8 mouse cellular contexts compared by ENCODE assay signal in the genomic region with DNA sequence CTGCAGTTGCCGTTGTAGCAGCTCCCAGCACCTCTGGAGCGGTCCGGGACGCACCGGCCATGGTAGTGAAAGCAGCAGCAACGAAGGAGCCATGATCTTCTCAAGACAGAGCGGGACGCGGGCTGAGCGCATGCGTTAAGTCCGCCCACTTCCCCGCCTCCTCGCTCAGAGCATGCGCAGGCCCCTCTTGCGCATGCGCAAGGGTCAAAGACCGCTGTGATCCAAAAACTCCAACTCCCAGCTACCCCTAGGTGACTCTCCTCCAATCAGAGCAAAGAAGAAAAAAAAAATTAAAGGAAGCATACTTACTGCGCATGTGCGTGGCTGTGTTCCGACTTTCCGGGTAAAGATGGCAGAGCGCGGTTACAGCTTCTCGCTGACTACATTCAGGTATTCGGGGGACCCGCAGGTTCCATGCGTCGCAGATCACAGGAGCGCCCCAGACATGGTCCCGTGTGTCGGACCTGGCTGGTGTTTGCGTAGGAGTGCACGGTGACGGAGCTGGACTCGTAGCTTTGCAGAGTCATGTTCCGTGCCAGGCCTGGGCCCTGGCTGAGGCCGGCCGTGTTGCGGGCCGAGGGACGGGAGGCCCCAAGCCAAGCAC. TPM values are rescaled to one million over a fixed set of nuclear protein-coding genes. Genes with fewer than 3 reads are reported as not detected.
DNase-seq lines count a peak whose midpoint lies in the region; ATAC-seq and TF ChIP-seq lines count a peak whose summit lies in the region.

A gene (minus strand): TSS at position 240 of the 604 bp plus-strand sequence.
A gene (plus strand): TSS at position 315 of the 604 bp plus-strand sequence.

- no peaks in the 10 kb centered on the region for H3K9me3 ChIP-seq in erythroblast, embryonic 14.5 days (ENCODE audit: control insufficient read depth, low read length)
- H3K9me3 ChIP-seq in heart, embryonic 11.5 days (replicated peaks; ENCODE audit: control insufficient read depth, low read length), result no peaks in the 10 kb centered on the region
- H3K9me3 ChIP-seq in kidney, embryonic 16.5 days (ENCODE audit: low read length), result no peaks in the 10 kb centered on the region

- peak within 1 kb of the TSS; percentile 88 for H3K4me3 ChIP-seq in C2C12 (ENCODE audit: insufficient read depth, poor library complexity, severe bottlenecking)
- H3K4me3 ChIP-seq in erythroblast, embryonic 14.5 days (replicated peaks), result peak within 1 kb of the TSS; percentile 99
- peak within 1 kb of the TSS; percentile 95 for H3K4me3 ChIP-seq in heart, embryonic 11.5 days (ENCODE audit: low read depth, low read length)
- peak within 1 kb of the TSS; percentile 96 for H3K4me3 ChIP-seq in kidney, embryonic 16.5 days (ENCODE audit: low read length)
- H3K4me3 ChIP-seq in liver, adult 2 months (ENCODE audit: insufficient read depth, low read depth, low read length), result peak within 1 kb of the TSS; percentile 99
- H3K4me3 ChIP-seq in myocyte, result peak within 1 kb of the TSS; percentile 80

- peaks cover 53% of the 10 kb centered on the region for H3K79me3 ChIP-seq in C2C12 (ENCODE audit: low read depth)

- H3K9ac ChIP-seq in heart, embryonic 11.5 days (ENCODE audit: low read depth, low read length), result peak within 1 kb of the TSS; percentile 86
- H3K9ac ChIP-seq in kidney, embryonic 16.5 days (replicated peaks; ENCODE audit: low read length), result peak within 1 kb of the TSS; percentile 96
- H3K9ac ChIP-seq in liver, adult 2 months (ENCODE audit: low read depth, low read length), result peak within 1 kb of the TSS; percentile 98

- peak within 1 kb of the TSS; percentile 75 for H3K4me2 ChIP-seq in heart, embryonic 11.5 days
- H3K4me2 ChIP-seq in kidney, embryonic 16.5 days (replicated peaks; ENCODE audit: low read depth, low read length), result peak within 1 kb of the TSS; percentile 68
- peak within 1 kb of the TSS; percentile 65 for H3K4me2 ChIP-seq in myocyte (ENCODE audit: low read depth)

- peak within 1 kb of the TSS; percentile 64; the same call in 1 of the 2 replicates for H3K27ac ChIP-seq in heart, embryonic 11.5 days (ENCODE audit: low read depth, low read length)
- peak within 1 kb of the TSS; percentile 71 for H3K27ac ChIP-seq in kidney, embryonic 16.5 days (ENCODE audit: low read length)
- peak within 1 kb of the TSS; percentile 74 for H3K27ac ChIP-seq in liver, adult 2 months (replicated peaks; ENCODE audit: insufficient read depth, low read depth, low read length)

- peaks cover 22% of the 10 kb centered on the region for H3K4me1 ChIP-seq in erythroblast, embryonic 14.5 days (ENCODE audit: control insufficient read depth)
- H3K4me1 ChIP-seq in heart, embryonic 11.5 days (ENCODE audit: control insufficient read depth, insufficient read depth, low read length), result no peaks in the 10 kb centered on the region
- H3K4me1 ChIP-seq in kidney, embryonic 16.5 days (ENCODE audit: insufficient read depth, low read length), result peaks cover 8% of the 10 kb centered on the region
- H3K4me1 ChIP-seq in liver, adult 2 months (ENCODE audit: control insufficient read depth, insufficient read depth, low read length), result 0 out of 2 replicates have a peak, but pooled peaks cover 3% of the 10 kb centered on the region

- peak; percentile 100 for DNase-seq in brain, embryonic 14.5 days (ENCODE audit: low read depth)
- peak; percentile 95 for DNase-seq in liver, adult 2 months (ENCODE audit: extremely low read depth, low read depth, low spot score)
- peak; percentile 99 for DNase-seq in splenic B cell, adult 2 months (ENCODE audit: low read depth, low spot score)

- peak within 1 kb of the TSS; percentile 98 for H3ac ChIP-seq in C2C12 (ENCODE audit: control insufficient read depth, insufficient read length, low read depth)
- peak within 1 kb of the TSS; percentile 85 for H3ac ChIP-seq in myocyte (ENCODE audit: control insufficient read depth, insufficient read length)

- no peak for TF ChIP-seq CTCF in C2C12 (IDR thresholded peaks at IDR 0.05; ENCODE audit: control insufficient read depth, insufficient read depth, insufficient read length)
- TF ChIP-seq CTCF in brain, embryonic 14.5 days (IDR thresholded peaks at IDR 0.05; ENCODE audit: borderline replicate concordance, extremely low read depth, insufficient read depth, insufficient read length), result no peak
- TF ChIP-seq CTCF in liver, adult 2 months (IDR thresholded peaks at IDR 0.05; ENCODE audit: low read depth, low read length), result no peak

- H3K27me3 ChIP-seq in C2C12 (ENCODE audit: control insufficient read depth, insufficient read depth, insufficient read length), result no peaks in the 10 kb centered on the region
- no peaks in the 10 kb centered on the region for H3K27me3 ChIP-seq in erythroblast, embryonic 14.5 days (ENCODE audit: control insufficient read depth)
- no peaks in the 10 kb centered on the region for H3K27me3 ChIP-seq in heart, embryonic 11.5 days (ENCODE audit: control insufficient read depth, insufficient read depth, low read length)
- H3K27me3 ChIP-seq in kidney, embryonic 16.5 days (ENCODE audit: insufficient read depth, low read length), result no peaks in the 10 kb centered on the region
- H3K27me3 ChIP-seq in liver, adult 2 months (ENCODE audit: control insufficient read depth, insufficient read depth, low read length), result no peaks in the 10 kb centered on the region
- no peaks in the 10 kb centered on the region for H3K27me3 ChIP-seq in myocyte (ENCODE audit: control insufficient read depth, insufficient read depth, insufficient read length)
- no peaks in the 10 kb centered on the region for H3K27me3 ChIP-seq in splenic B cell, adult 2 months (ENCODE audit: control insufficient read depth, insufficient read depth, low read length, poor library complexity, severe bottlenecking)

- peak; percentile 53; the same call in 1 of the 2 replicates for TF ChIP-seq POLR2A in brain, embryonic 14.5 days (IDR thresholded peaks at IDR 0.05; ENCODE audit: borderline replicate concordance, extremely low read depth, insufficient read depth, insufficient read length, poor library complexity, severe bottlenecking)
- TF ChIP-seq POLR2A in liver, adult 2 months (IDR thresholded peaks at IDR 0.05; ENCODE audit: extremely low read depth, insufficient read depth, low read length), result peak; percentile 81
- TF ChIP-seq POLR2A in myocyte (IDR thresholded peaks at IDR 0.05; ENCODE audit: insufficient read length, low read depth), result peak; percentile 93

- peaks cover 35% of the 10 kb centered on the region for H3K36me3 ChIP-seq in C2C12 (ENCODE audit: control insufficient read depth, insufficient read depth)
- H3K36me3 ChIP-seq in erythroblast, embryonic 14.5 days (ENCODE audit: control insufficient read depth), result peaks cover 53% of the 10 kb centered on the region
- peaks cover 8% of the 10 kb centered on the region for H3K36me3 ChIP-seq in heart, embryonic 11.5 days (ENCODE audit: control insufficient read depth, insufficient read depth, low read length)
- H3K36me3 ChIP-seq in kidney, embryonic 16.5 days (ENCODE audit: insufficient read depth, low read length), result peaks cover 14% of the 10 kb centered on the region
- peaks cover 16% of the 10 kb centered on the region for H3K36me3 ChIP-seq in liver, adult 2 months (ENCODE audit: control insufficient read depth, insufficient read depth, low read length)
- H3K36me3 ChIP-seq in myocyte (ENCODE audit: control insufficient read depth, insufficient read depth), result peaks cover 39% of the 10 kb centered on the region
- H3K36me3 ChIP-seq in splenic B cell, adult 2 months (ENCODE audit: control insufficient read depth, insufficient read depth, low read length, poor library complexity, severe bottlenecking), result peaks cover 6% of the 10 kb centered on the region

- peak; percentile 99 for ATAC-seq in heart, embryonic 11.5 days (replicated peaks; ENCODE audit: insufficient number of reproducible peaks, low FRiP score, low TSS enrichment)
- peak; percentile 99 for ATAC-seq in kidney, embryonic 16.5 days (ENCODE audit: low FRiP score, low TSS enrichment)

- peaks cover 69% of the 10 kb centered on the region for H3K79me2 ChIP-seq in C2C12 (ENCODE audit: control insufficient read depth, insufficient read depth)
- H3K79me2 ChIP-seq in liver, adult 2 months (ENCODE audit: control insufficient read depth, insufficient read depth, low read length), result peaks cover 4% of the 10 kb centered on the region; the same call in 1 of the 2 replicates
- peaks cover 53% of the 10 kb centered on the region for H3K79me2 ChIP-seq in myocyte (ENCODE audit: control insufficient read depth, insufficient read depth)

- under 1% methylated on average over 42 of the region's 42 CpGs for WGBS in heart, embryonic 11.5 days (ENCODE audit: insufficient replicate concordance)
- WGBS in kidney, embryonic 16.5 days, result 0% methylated on average over 42 of the region's 42 CpGs
- under 1% methylated on average over 42 of the region's 42 CpGs for WGBS in liver, adult 2 months

TF ChIP-seq in C2C12, 6 proteins besides CTCF, POLR2A, EP300 and RAD21:
- TF ChIP-seq MAX (IDR thresholded peaks at IDR 0.05) (peak; percentile 29), USF1 (IDR thresholded peaks at IDR 0.05; ENCODE audit: low read depth) (no peak)

TF ChIP-seq in myocyte, 11 proteins besides CTCF, POLR2A, EP300 and RAD21 (continues in another document):
- TF ChIP-seq POLR2AphosphoS2 (IDR thresholded peaks at IDR 0.05; ENCODE audit: insufficient read length, low read depth) (peak; percentile 97), MYOD1 (IDR thresholded peaks at IDR 0.05; ENCODE audit: control insufficient read depth in 1 of 3, insufficient read length in 2 of 3, low read depth in 2 of 3) (peak in 1 of 3 experiments; percentile 16), SRF (IDR thresholded peaks at IDR 0.05; ENCODE audit: control insufficient read depth, insufficient read length, low read depth) (peak; percentile 6), MYOG (IDR thresholded peaks at IDR 0.05; ENCODE audit: control insufficient read depth in 1 of 3, insufficient read depth in 1 of 3, insufficient read length in 2 of 3, low read depth in 2 of 3) (no peak)

RNA-seq across cellular contexts. Expression of the first gene that starts in this region (rescaled TPM):
- 25.0 TPM for polyA plus RNA-seq in C2C12 (2012; fragmentation: generic; extraction: Trizol)
- 29.5 and 30.6 TPM in 2 replicates for polyA plus RNA-seq in brain, embryonic 14.5 days (2012; rRNA removed)
- polyA plus RNA-seq in erythroblast, embryonic 14.5 days (2012), result 1.8 and 2.9 TPM in 2 replicates
- polyA plus RNA-seq in heart, embryonic 11.5 days (2014; fragmentation: Nextera tagmentation; extraction: Ambion mirVana), result 104 and 110 TPM in 2 replicates
- polyA plus RNA-seq in kidney, embryonic 16.5 days (2015; fragmentation: Nextera tagmentation; extraction: Ambion mirVana), result 107 and 108 TPM in 2 replicates
- 18.3 and 29.1 TPM in 2 replicates for total RNA-seq in liver, adult 2 months (2014; rRNA removed)
- polyA plus RNA-seq in liver, adult 2 months (2012; rRNA removed), result 8.5 TPM in 2 replicates
- 34.8 TPM for polyA plus RNA-seq in myocyte (2012; fragmentation: generic; extraction: Trizol)

RNA-seq across cellular contexts. Expression of the second gene that starts in this region (rescaled TPM):
- 96.4 TPM for polyA plus RNA-seq in C2C12 (2012; fragmentation: generic; extraction: Trizol)
- 81.8 and 102 TPM in 2 replicates for polyA plus RNA-seq in brain, embryonic 14.5 days (2012; rRNA removed)
- 0.50 and 1.0 TPM in 2 replicates for polyA plus RNA-seq in erythroblast, embryonic 14.5 days (2012)
- polyA plus RNA-seq in heart, embryonic 11.5 days (2014; fragmentation: Nextera tagmentation; extraction: Ambion mirVana), result 169 and 175 TPM in 2 replicates
- 192 and 210 TPM in 2 replicates for polyA plus RNA-seq in kidney, embryonic 16.5 days (2015; fragmentation: Nextera tagmentation; extraction: Ambion mirVana)
- total RNA-seq in liver, adult 2 months (2014; rRNA removed), result 65.6 and 69.2 TPM in 2 replicates
- 32.8 and 33.0 TPM in 2 replicates for polyA plus RNA-seq in liver, adult 2 months (2012; rRNA removed)
- 85.8 TPM for polyA plus RNA-seq in myocyte (2012; fragmentation: generic; extraction: Trizol)

Comparison
In these comparisons a context has a peak if more than half of its experiments do, and no peak if none do; other contexts are left out.
1. Peak in every context shown above with its lines: DNase-seq, ATAC-seq, H3K4me3 ChIP-seq and H3K27ac ChIP-seq.
2. RNA of the second gene that starts in this region (polyA plus RNA-seq): 192 to 210 TPM in kidney, embryonic 16.5 days, 169 to 175 TPM in heart, embryonic 11.5 days, 96.4 TPM in C2C12 (single experiment), 85.8 TPM in myocyte (single experiment), 81.8 to 102 TPM in brain, embryonic 14.5 days and 32.8 to 33.0 TPM in liver, adult 2 months; 0.50 to 1.0 TPM in erythroblast, embryonic 14.5 days; every median in the first group is over 10 times any median in the second.